Mouse (Mus musculus) stomach, embryonic 15.5 days (tissue): ENCODE measurements at regions not wholly inside any gene's neighbourhood (a gene's known extent, or its start where the extent isn't known, plus 50 kb on each side); places are given as distances from the start of the nearest gene placed in this dataset.
A peak's percentile ranks its signal among the peaks of the same experiment; 100 is the strongest.

ENCODE experiments used
- ATAC-seq: fragments of 200-750 bp; cut with Nextera tagmentation; 2 replicates; pipeline ENCODE4 v1.8.0; 2017; ENCODE audit warnings: low read depth, moderate number of reproducible peaks, moderate TSS enrichment; ENCODE audit not compliant: insufficient read depth, low FRiP score
- H3K27ac ChIP-seq: fragments of 300-500 bp; sonication (generic); 2 replicates; pipeline ENCODE4 v1.5.1; 2015; ENCODE audit warnings: mild to moderate bottlenecking, inconsistent platforms
- H3K27me3 ChIP-seq: fragments of 300-500 bp; sonication (generic); replicated peaks from 2 replicates; pipeline ENCODE4 v1.6.1; 2015; ENCODE audit warnings: inconsistent platforms
- H3K36me3 ChIP-seq: fragments of 300-500 bp; sonication (generic); 2 replicates; pipeline ENCODE4 v1.6.1; 2015; ENCODE audit warnings: inconsistent platforms
- H3K4me1 ChIP-seq: fragments of 300-500 bp; sonication (generic); 2 replicates; pipeline ENCODE4 v1.6.1; 2015; ENCODE audit warnings: inconsistent platforms
- H3K4me2 ChIP-seq: fragments of 300-500 bp; sonication (generic); 2 replicates; pipeline ENCODE4 v1.6.1; 2015; ENCODE audit warnings: mild to moderate bottlenecking, inconsistent platforms
- H3K4me3 ChIP-seq: fragments of 300-500 bp; sonication (generic); replicated peaks from 2 replicates; pipeline ENCODE4 v1.5.1; 2015; ENCODE audit warnings: inconsistent platforms
- H3K9ac ChIP-seq: fragments of 300-500 bp; sonication (generic); 2 replicates; pipeline ENCODE4 v1.6.1; 2015; ENCODE audit warnings: inconsistent platforms
- H3K9me3 ChIP-seq: fragments of 300-500 bp; sonication (generic); 2 replicates; pipeline ENCODE4 v1.6.1; 2016; ENCODE audit warnings: inconsistent platforms
- WGBS: fragments of 180-500 bp; shearing (Covaris S2); methylation state at CpG from one replicate; pipeline ENCODE4 v1.1.7; 2015; 5-methylcytosine and 5-hydroxymethylcytosine counted together

- Histone ChIP-seq H3K36me3 (no peaks in the 10 kb centered on the region), H3K4me2 (no peak overlapping the region), H3K27me3 (no peaks in the 10 kb centered on the region), H3K27ac (no peak overlapping the region), H3K4me1 (no peaks in the 10 kb centered on the region), H3K9ac (no peak overlapping the region), H3K9me3 (no peaks in the 10 kb centered on the region), H3K4me3 (no peak overlapping the region)
- ATAC-seq, result no peak
Measured at GRCm38 (mm10) chr1:194318351-194318750, 299.7 kb upstream of the Plxna2 start.

- Histone ChIP-seq H3K9ac (no peak overlapping the region), H3K27ac (no peak overlapping the region), H3K4me3 (no peak overlapping the region), H3K27me3 (no peaks in the 10 kb centered on the region), H3K4me1 (no peaks in the 10 kb centered on the region), H3K4me2 (no peak overlapping the region), H3K9me3 (no peaks in the 10 kb centered on the region), H3K36me3 (no peaks in the 10 kb centered on the region)
- ATAC-seq, result no peak
- 78% methylated on average over 2 of the region's 2 CpGs for WGBS
Measured at GRCm38 (mm10) chr1:194315593-194315992, 302.4 kb upstream of the Plxna2 start.

GRCm38 (mm10) chr1:194310373-194310772 lies 307.6 kb upstream of the Plxna2 start:
- Histone ChIP-seq H3K4me2 (no peak overlapping the region), H3K4me1 (0 out of 2 replicates have a peak, but pooled peaks cover 2% of the 10 kb centered on the region), H3K36me3 (no peaks in the 10 kb centered on the region), H3K4me3 (no peak overlapping the region), H3K27me3 (no peaks in the 10 kb centered on the region), H3K9me3 (no peaks in the 10 kb centered on the region), H3K9ac (no peak overlapping the region), H3K27ac (no peak overlapping the region)
- 8% methylated on average over 2 of the region's 2 CpGs for WGBS
- no peak for ATAC-seq

- Histone ChIP-seq H3K36me3 (no peaks in the 10 kb centered on the region), H3K4me2 (no peak overlapping the region), H3K27ac (no peak overlapping the region), H3K4me1 (0 out of 2 replicates have a peak, but pooled peaks cover 2% of the 10 kb centered on the region), H3K9me3 (no peaks in the 10 kb centered on the region), H3K9ac (no peak overlapping the region), H3K27me3 (no peaks in the 10 kb centered on the region), H3K4me3 (no peak overlapping the region)
- 38% methylated on average over 3 of the region's 3 CpGs for WGBS
- peak; percentile 85 for ATAC-seq
Measured at GRCm38 (mm10) chr1:194308648-194309047, 309.4 kb upstream of the Plxna2 start.

DNA sequence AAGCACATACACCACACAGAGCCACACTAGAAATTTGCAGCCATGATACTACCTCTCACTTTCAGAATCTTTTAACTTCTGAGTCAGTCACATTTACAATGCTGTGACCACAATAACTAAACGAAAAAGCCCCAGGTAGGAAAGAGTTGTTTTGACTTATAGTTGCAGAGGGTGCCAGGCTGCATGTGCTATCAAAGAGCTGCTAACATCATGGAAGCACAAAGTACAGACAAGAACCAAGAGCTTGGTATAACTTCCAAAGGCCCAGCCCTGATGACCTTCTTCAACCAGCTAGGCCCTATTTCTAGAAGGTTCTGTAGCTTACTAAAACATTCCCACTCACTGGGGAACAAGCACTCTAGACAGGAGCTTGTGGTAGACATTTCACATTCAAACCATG lies 314.1 kb upstream of the Plxna2 start:
- H3K27ac ChIP-seq, result no peak overlapping the region
- no peak for ATAC-seq
- H3K4me3 ChIP-seq, result no peak overlapping the region
- 82% methylated on average over 1 of the region's 1 CpGs for WGBS
- no peaks in the 10 kb centered on the region for H3K27me3 ChIP-seq
- no peaks in the 10 kb centered on the region for H3K36me3 ChIP-seq
- no peak overlapping the region for H3K9ac ChIP-seq
- H3K4me1 ChIP-seq, result no peaks in the 10 kb centered on the region
- H3K9me3 ChIP-seq, result no peaks in the 10 kb centered on the region
- no peak overlapping the region for H3K4me2 ChIP-seq

DNA sequence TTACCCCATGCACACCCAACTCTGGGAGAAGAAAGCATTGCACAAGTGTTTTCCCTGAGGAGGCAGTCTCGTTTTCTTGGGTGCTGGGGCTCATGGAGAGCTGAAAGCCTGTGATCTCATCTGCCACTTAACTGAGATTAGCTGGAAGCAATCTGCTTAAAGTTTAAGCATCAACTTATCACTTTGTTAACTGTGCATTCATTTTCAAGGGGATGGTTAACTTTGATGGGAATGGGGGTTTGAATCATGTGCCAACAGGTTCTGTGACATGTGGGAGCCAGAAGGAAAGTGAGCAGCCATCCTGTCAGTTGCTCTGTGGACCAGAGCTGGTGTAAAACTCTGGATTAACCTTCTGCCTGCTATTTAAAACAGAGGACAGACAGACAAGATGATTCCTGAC lies 315.2 kb upstream of the Plxna2 start:
- no peaks in the 10 kb centered on the region for H3K4me1 ChIP-seq
- H3K27me3 ChIP-seq, result no peaks in the 10 kb centered on the region
- no peaks in the 10 kb centered on the region for H3K36me3 ChIP-seq
- H3K4me3 ChIP-seq, result no peak overlapping the region
- H3K9me3 ChIP-seq, result no peaks in the 10 kb centered on the region
- H3K4me2 ChIP-seq, result no peak overlapping the region
- no peak overlapping the region for H3K27ac ChIP-seq
- H3K9ac ChIP-seq, result no peak overlapping the region
- 44% methylated on average over 1 of the region's 1 CpGs for WGBS
- no peak for ATAC-seq

DNA sequence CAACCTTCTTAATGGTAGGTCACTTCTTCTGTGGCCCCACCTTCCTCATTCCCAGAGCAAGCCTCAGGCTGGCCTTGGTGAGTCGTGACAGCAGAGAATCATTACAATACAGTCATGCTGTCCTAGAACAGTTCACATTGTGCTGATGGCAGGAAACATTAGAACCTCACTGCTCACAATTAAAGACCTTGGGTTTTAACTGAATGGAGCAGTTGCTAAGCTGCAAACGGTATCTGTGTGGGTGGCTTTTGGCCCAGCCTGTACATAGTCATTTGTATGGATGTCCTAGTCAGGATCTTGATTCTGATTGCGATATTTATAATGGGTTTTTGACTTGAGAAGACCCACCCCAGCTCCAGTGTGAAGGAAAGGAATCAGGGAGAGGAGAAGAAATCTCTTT lies 336.1 kb upstream of the Plxna2 start:
- Histone ChIP-seq H3K9ac (no peak overlapping the region), H3K36me3 (no peaks in the 10 kb centered on the region), H3K27me3 (no peaks in the 10 kb centered on the region), H3K9me3 (no peaks in the 10 kb centered on the region), H3K4me3 (no peak overlapping the region), H3K27ac (no peak overlapping the region), H3K4me1 (no peaks in the 10 kb centered on the region), H3K4me2 (no peak overlapping the region)
- WGBS, result 68% methylated on average over 3 of the region's 3 CpGs
- no peak for ATAC-seq

GRCm38 (mm10) chr1:194268028-194268427 lies 350.0 kb upstream of the Plxna2 start:
- H3K4me1 ChIP-seq, result no peaks in the 10 kb centered on the region
- ATAC-seq, result no peak

DNA sequence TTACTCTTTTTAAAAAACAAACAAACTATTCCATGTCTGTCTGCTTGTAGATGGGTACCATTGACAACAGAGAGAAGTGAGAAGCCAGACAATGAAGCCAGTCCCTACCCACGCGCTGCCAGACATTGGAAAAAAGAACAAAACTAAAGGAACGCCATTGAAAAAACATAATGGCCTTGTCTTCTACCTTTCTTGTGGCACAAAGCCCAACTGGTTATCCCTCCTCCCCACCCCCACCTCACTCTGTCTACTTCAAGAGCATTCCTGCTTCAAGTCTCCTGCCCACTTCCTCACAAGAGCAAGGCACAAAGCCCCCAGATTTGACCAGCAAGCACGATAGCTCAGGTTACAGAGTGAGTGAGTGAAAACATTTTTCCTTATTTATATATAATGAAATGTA lies 355.6 kb upstream of the Plxna2 start:
- WGBS, result 68% methylated on average over 4 of the region's 4 CpGs
- Histone ChIP-seq H3K4me3 (no peak overlapping the region), H3K9ac (no peak overlapping the region), H3K9me3 (no peaks in the 10 kb centered on the region), H3K4me2 (no peak overlapping the region), H3K4me1 (no peaks in the 10 kb centered on the region), H3K27me3 (no peaks in the 10 kb centered on the region), H3K27ac (no peak overlapping the region), H3K36me3 (no peaks in the 10 kb centered on the region)
- no peak for ATAC-seq

More at GRCm38 (mm10) chr1:194268028-194268427, 350.0 kb upstream of the Plxna2 start:
- Histone ChIP-seq H3K4me2 (no peak overlapping the region), H3K36me3 (no peaks in the 10 kb centered on the region), H3K4me3 (no peak overlapping the region), H3K27ac (no peak overlapping the region), H3K9me3 (no peaks in the 10 kb centered on the region), H3K9ac (no peak overlapping the region), H3K27me3 (no peaks in the 10 kb centered on the region)

GRCm38 (mm10) chr1:194259957-194260356 lies 358.1 kb upstream of the Plxna2 start:
- H3K4me2 ChIP-seq, result no peak overlapping the region
- 60% methylated on average over 3 of the region's 3 CpGs for WGBS
- H3K4me1 ChIP-seq, result no peaks in the 10 kb centered on the region
- no peaks in the 10 kb centered on the region for H3K9me3 ChIP-seq
- H3K36me3 ChIP-seq, result no peaks in the 10 kb centered on the region
- no peak overlapping the region for H3K9ac ChIP-seq
- H3K27me3 ChIP-seq, result no peaks in the 10 kb centered on the region
- no peak overlapping the region for H3K4me3 ChIP-seq
- ATAC-seq, result no peak
- H3K27ac ChIP-seq, result no peak overlapping the region

GRCm38 (mm10) chr1:194244776-194245366 lies 373.1 kb upstream of the Plxna2 start:
- no peaks in the 10 kb centered on the region for H3K4me1 ChIP-seq
- WGBS, result 42% methylated on average over 1 of the region's 1 CpGs
- H3K27me3 ChIP-seq, result no peaks in the 10 kb centered on the region
- no peaks in the 10 kb centered on the region for H3K9me3 ChIP-seq
- H3K9ac ChIP-seq, result no peak overlapping the region
- H3K4me2 ChIP-seq, result no peak overlapping the region
- H3K27ac ChIP-seq, result no peak overlapping the region
- no peak for ATAC-seq
- no peak overlapping the region for H3K4me3 ChIP-seq
- H3K36me3 ChIP-seq, result no peaks in the 10 kb centered on the region

DNA sequence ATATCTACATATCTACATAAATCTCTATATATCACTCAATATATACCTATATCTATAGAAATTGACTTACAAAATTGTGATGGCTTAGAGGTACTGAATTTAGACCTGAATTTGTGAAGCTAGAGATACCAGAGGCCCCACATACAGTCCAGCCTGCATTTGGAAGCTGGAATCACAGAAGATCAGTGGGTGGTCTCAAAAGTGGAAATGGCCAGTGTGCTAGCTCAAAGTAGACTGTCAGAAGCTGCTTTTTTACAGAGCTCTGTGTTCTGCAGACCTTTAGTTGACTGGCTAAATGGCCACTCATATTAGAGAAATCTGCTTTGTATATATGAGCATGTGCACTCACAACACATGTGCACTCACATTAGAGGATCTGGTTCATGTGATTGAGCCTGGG lies 376.9 kb upstream of the Plxna2 start:
- no peak overlapping the region for H3K9ac ChIP-seq
- H3K4me3 ChIP-seq, result no peak overlapping the region
- no peaks in the 10 kb centered on the region for H3K27me3 ChIP-seq
- H3K9me3 ChIP-seq, result no peaks in the 10 kb centered on the region
- H3K4me2 ChIP-seq, result no peak overlapping the region
- no peaks in the 10 kb centered on the region for H3K36me3 ChIP-seq
- no peak for ATAC-seq
- H3K4me1 ChIP-seq, result no peaks in the 10 kb centered on the region
- H3K27ac ChIP-seq, result no peak overlapping the region

DNA sequence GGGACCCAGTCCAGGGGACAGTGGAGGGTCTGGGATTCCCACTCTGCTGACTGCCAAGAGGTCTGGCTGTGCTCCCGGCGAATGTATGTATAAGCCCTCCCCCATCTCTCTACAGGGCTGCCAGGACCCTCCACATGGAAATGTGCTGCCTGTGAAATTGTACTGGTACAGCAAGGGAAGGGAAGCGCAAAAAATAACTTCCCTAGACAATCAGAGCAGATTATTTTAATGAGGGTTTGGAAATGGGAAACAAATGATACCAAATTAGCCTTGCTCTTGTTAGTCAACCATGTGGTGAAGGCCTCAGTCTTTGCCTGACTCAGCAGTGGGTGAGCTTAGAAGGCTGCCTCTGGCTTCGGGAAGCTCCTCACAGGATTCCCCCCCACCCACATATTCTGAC lies 386.8 kb upstream of the Plxna2 start:
- WGBS, result 28% methylated on average over 4 of the region's 4 CpGs
- Histone ChIP-seq H3K4me3 (no peak overlapping the region), H3K4me1 (peaks cover 9% of the 10 kb centered on the region; the same call in 1 of the 2 replicates), H3K27me3 (no peaks in the 10 kb centered on the region), H3K9ac (no peak overlapping the region), H3K4me2 (no peak overlapping the region), H3K36me3 (no peaks in the 10 kb centered on the region), H3K27ac (peak overlapping the region; percentile 73), H3K9me3 (no peaks in the 10 kb centered on the region)
- ATAC-seq, result peak; percentile 84; the same call in 1 of the 2 replicates
